Mouse (Mus musculus) brain, adult 2 months (tissue): ENCODE results near the gene Mrps25.
A peak's percentile ranks its signal among the peaks of the same experiment; 100 is the strongest.

Experiments used
- DNase-seq: peaks from one replicate; pipeline ENCODE4 v3.0.0; 2011; ENCODE audit warnings: low read depth, low spot score

The Mrps25 gene

DNA sequence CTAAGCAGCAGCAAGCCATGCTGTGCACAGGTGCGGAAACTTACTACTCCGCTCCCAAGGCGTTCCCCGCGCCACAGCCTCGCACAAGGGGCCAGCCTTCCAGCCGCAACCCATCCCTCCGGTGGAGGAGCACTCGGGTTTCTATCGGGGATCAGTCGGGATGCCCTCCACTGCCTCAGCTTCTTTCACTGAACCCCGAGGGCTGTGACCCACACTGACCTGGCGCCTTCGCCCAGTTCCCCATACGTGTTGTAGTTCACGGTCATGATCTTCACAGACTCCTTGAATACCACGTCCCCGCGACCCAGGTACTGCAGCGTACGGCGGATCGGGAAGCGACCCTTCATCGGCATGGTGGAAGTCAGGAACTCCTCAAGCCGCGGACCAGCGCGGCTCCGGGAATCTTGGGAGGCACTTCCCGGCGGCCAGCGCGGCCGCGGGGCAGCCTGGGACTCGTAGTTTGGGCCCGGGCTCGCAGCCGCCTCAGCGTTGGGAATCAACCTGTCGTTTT, at the start of gene Mrps25:
Gene Mrps25, minus strand, starts transcription at position 413 of the 511 bp plus-strand sequence.
- DNase-seq, result peak; percentile 89

DNA sequence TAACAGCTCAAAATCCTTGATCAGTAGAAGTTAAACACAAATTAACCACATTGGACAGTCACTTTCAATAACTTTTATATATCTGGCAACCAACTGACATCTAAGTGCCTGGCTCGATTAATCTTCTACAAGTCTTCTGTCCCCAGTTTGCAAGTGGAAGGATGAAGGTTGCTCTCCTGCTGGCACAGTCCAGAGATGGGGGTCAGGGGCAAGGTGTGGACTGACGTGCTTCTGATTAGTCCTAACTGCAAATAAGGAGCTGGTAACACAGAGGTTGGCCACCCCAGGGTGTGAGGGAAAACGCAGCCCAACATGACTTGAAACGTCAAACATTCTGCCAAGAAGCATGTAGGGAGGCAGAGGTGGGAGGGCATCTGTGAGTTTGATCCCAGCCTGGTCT, 47.9 kb upstream of the Mrps25 start:
- no peak for DNase-seq

- DNase-seq, result no peak
Measured at GRCm38 (mm10) chr6:92231356-92231755, 47.5 kb upstream of the Mrps25 start.

- DNase-seq, result no peak
Measured at GRCm38 (mm10) chr6:92229586-92229985, 45.8 kb upstream of the Mrps25 start.

GRCm38 (mm10) chr6:92229103-92229502, 45.3 kb upstream of the Mrps25 start:
- no peak for DNase-seq

- peak; percentile 50 for DNase-seq
Measured at GRCm38 (mm10) chr6:92224981-92225380, 41.1 kb upstream of the Mrps25 start.

DNA sequence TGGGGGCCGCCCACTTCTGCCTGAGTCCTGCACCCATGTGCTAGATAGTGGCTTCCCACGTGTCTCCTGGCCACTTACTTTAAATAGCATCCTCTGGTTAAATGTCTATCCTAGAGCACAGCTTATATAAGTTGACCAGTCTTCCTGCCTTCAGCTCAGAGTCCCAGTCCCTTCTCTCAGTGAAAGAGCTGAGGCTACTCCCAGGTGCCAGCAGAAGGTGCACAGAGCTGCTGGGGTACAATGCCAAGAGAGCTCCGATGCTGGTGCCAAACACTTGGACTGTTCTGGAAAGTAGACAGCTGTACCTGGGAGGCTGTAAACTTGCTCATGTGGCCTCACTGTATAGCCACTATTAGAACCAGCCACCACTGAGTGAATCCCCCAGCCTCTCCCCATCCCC, 38.2 kb upstream of the Mrps25 start:
- no peak for DNase-seq

DNA sequence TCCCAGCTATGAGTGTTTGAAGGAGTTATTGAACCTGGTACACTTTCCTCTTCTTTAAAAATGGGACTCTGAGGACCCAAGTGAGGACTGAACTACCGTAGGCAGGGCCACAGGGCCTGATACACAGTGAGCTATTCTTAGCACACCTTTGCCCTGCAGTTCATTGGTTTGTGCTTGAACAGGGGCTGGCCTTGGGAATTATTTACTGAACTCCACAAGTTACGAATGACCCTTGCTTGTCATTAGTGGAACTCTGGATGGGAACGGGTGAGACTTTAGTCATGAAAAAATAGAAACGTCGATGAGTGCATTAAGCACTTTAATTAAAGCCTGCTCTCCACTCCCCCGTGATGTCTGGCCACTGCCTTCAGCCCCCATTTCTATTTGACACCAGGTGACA, 37.8 kb upstream of the Mrps25 start:
- no peak for DNase-seq

DNA sequence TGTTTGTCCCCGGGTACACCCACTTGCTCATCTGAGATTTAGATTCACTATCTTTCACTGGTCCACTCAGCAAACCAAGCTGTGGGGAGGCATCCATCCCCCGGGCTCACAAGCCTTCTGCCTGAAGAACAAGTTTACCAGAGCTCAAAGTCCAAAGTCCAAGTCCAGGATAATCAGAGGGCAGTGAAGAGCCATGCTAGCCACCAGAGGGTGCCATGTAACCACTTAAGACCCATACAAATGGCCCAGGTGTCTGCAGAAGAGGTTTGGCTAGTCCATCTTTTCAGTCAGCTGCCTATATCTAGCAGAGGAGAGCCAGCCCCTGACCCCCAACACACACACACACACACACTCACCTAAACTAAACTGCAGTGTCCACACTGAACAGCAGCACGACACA, 35.6 kb upstream of the Mrps25 start:
- DNase-seq, result peak; percentile 73

- peak; percentile 98 for DNase-seq
Measured at GRCm38 (mm10) chr6:92214773-92215449, 31.1 kb upstream of the Mrps25 start, which contains the start of gene Rbsn. Rbsn (minus strand) TSS chr6:92214925.

GRCm38 (mm10) chr6:92214055-92214772, 30.4 kb upstream of the Mrps25 start:
- no peak for DNase-seq

DNA sequence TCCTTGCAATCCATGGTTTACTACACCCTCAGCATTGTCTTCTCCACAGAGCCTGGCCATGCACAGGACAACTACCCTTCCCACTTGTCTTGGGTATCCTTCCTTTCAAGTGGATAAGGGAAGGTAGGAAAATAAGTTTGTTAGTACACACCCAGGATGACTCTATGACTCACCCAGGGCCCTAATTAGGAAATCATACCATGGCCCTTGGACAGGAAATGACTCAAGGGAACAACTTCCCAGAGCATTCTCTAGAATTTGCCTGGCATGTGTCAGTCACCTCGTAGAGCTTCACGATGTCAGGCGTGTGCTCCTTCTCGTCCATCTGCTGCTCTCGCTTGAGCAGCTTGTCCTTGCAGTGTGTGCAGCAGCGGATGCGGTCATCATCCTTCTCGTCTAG, 15.6 kb upstream of the Mrps25 start:
- no peak for DNase-seq

DNA sequence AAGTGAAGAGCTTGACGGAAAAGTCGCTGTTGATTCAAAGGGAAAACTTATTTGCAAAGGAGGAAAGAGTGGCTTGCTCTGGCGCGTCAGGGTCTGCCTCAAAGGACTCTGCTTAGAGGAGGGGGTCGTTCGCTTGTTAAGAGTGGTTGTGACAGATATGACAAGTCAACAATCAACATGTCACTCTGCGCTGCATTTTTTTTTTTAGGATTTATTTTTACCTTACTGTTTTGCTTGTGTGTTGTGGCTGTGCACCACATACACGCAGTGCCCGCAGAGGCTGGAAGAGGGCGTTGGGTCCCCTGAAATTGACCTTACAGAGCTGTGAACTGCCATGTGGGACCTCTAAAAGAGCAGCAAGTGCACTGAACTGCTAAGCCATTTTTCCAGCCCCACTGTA, 345 bp upstream of the Mrps25 start:
- DNase-seq, result peak; percentile 53

- DNase-seq, result no peak
Measured at GRCm38 (mm10) chr6:92176450-92176849, 7.4 kb downstream of the Mrps25 start.

DNA sequence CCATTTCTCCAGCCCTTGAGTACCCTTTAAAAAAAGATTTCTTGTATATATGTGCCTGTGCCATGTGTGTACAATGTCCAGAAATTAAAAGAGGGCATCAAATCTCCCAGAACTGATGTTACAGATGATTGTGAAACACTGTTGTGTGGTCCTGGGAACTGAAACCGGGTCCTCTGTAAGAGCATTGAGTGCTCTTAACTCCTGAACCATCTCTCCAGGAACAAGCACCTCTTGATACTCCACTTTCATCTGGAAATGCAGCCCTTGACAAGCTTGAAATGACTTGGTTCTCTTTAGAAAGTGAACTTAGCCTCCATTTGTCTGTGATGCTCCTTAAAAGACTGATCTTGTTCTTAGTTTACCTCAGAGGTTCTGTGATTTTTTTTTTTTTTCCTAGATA, 21.1 kb downstream of the Mrps25 start:
- no peak for DNase-seq

GRCm38 (mm10) chr6:92158801-92159200, 25.0 kb downstream of the Mrps25 start:
- DNase-seq, result peak; percentile 68

DNA sequence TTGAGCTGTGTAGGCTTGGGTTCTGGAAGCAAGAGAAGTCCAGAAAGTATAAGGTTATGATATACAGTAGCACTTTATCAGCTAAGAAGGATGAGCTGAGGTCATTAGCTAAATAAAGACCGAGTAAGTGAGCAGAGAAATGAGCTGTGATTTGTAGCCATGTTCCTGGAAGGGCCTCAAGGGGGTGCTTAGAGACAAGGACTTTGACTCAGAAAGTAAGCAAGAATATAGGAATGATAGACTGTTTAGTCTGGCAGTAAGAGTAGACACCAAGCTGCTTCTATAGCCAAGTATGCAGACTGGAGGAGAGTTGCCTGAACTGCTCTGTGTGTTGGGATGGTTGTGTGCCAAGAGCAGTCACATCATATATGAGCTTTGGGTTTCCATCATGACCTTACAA, 30.1 kb downstream of the Mrps25 start:
- no peak for DNase-seq

GRCm38 (mm10) chr6:92145881-92146280, 38.0 kb downstream of the Mrps25 start:
- no peak for DNase-seq

- peak; percentile 67 for DNase-seq
Measured at GRCm38 (mm10) chr6:92136356-92136755, 47.5 kb downstream of the Mrps25 start.

- peak; percentile 76 for DNase-seq
Measured at GRCm38 (mm10) chr6:92133617-92134016, 50.2 kb downstream of the Mrps25 start.

DNA sequence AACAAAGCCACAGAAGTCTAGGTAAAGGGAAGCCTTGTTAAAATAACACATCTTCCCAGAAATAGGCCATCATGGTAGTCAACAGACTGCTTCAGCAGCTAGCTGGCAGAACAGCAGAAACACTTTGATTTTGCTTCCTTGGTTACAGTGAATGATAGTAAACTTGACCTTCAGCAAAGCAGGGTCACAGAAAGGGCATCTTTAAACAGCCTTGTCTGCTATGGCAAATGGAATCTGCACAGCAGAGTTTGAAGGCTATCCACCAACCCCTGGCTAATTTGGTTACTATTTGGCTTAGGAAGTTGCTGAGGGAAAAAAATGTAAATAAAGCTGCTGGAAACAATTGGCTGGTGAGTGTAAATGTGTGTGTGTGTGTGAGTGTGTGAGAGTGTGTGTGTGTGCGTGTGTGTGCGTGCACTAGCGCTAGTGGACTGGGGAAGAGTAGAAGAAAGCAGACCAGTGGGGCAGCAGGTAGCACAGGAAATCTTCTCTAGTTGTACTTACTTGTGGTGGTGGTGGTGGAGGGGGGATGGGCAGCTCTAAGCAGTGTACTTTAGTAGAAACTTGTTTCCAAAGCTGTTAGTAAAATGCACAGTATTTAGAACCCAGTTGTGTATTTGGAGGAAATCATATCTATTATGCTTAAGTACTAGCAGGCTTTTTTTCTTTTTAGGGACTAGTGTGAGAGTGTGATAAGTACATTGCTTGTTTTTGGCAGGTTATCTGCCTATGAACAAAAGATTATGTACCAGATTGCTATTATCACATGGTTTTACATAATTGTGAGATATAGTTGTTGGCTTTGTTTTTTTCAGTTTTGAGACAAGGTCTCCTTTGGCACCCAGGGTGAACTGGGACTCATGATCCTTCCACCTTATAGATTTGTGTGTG, 51.6 kb downstream of the Mrps25 start:
- DNase-seq, result no peak

GRCm38 (mm10) chr6:92131456-92131855, 52.4 kb downstream of the Mrps25 start:
- no peak for DNase-seq
